Mouse (Mus musculus): ENCODE data around the gene 4931406C07Rik. TPM values are rescaled to one million over a fixed set of nuclear protein-coding genes. Genes with fewer than 3 reads are reported as not detected.
A peak's percentile ranks its signal among the peaks of the same experiment; 100 is the strongest.

4931406C07Rik gene
- total RNA-seq, 2 experiments from 2014 or later = 5.2 to 6.5 TPM

DNA sequence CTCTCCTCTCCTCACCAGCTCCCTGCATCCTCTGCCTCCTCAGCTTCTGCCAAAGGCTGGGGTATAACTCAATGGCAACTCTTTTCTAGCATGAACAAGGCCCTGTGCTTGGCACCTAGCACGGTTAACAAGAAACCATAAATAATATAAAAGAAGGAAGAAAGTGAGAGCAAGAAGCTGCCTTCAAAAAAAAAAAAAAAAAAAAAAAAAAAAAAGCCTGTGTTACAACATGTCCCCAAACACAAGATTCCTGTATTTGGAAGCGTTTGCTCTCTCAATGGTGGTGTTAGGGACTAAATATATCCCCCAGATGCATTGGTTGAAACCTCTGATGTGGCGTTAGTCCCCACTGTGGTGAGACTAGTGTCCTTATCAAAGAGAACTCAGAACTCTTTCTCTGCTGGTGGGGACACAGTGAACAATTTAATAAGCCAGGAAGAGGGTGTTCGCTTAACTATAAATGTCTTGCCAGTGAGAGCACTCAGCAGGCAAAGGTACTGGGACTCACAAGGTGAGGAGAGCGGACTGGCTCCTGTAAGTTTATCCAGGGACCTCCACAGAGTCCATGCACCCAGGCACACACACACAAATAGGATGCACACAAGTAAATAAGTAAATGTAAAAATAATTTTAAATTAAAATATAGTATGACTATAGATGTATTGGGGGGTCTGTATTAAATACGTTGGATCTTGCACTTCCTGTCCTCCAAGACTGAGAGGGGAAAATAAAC is 65.2 kb downstream of the 4931406C07Rik start:
- no peak for ATAC-seq (replicated peaks; ENCODE audit: low FRiP score, low TSS enrichment, poor library complexity, severe bottlenecking)

DNA sequence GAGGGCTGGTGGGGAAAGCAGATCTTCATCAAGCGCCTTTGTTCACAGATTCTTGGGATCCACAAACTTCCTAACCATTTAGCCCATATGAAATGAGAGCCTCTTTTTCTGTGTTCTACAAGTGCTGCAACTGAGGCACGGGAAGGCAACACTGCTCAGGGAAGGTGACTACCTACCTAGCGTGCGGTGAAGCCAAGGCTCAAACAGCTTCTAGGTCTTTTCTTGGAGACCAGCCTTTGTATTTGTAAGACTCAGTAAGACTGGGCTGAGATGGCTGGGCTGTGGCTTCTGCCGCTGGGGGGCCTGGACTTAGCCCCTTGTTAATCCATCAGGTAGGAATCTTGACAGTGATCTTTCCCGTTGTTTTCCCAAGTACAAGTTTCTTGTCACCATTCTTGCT is 66.2 kb downstream of the 4931406C07Rik start:
- no peak for ATAC-seq (replicated peaks; ENCODE audit: low FRiP score, low TSS enrichment, poor library complexity, severe bottlenecking)

DNA sequence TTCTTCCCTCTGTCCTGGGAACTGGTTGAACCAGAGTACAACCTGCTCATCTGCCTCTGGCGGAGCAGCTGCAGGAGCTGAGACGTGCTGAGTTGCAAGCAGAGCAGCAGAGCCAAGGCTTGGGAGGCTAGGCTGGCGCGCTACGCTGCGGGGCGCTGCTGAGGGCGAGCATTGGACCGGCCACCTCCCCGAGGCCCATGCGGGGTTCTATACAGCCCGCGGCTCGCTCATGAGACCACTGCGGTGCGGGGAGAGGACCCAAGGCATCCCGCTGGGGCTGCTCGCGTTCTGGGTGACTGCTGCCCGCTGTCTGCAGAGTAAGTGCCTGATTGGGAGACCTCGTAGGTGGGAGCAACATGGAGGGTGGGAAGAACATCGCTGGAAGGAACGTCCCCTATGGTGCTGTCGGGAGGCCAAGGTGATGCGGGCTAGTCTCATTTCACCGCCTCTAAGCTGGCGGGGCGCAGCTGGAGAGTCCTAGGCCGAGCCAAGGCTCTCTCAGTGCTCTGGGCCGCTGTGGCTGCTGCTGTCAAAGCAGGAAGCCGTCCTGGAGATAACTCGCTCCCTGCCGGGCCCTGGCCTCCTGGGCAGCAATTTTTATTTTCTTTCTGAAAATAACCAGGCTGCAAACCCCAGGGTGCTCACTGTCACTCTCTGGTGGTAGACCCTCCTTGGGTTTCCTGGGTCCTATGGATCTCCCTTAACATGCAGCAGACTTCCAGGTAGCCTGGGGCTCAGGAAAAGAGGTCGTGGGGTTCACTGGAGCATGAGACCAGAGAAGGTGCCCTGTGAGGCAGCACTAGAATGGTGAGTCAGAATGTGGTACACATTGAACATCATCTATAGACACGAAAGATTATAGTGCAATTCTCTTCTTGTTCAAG is 67.0 kb downstream of the 4931406C07Rik start, which contains the start of gene Vstm5:
TSS of gene Vstm5 (plus strand) at position 4 of the 884 bp plus-strand sequence.
- peak; percentile 82 for ATAC-seq (replicated peaks; ENCODE audit: low FRiP score, low TSS enrichment, poor library complexity, severe bottlenecking)

DNA sequence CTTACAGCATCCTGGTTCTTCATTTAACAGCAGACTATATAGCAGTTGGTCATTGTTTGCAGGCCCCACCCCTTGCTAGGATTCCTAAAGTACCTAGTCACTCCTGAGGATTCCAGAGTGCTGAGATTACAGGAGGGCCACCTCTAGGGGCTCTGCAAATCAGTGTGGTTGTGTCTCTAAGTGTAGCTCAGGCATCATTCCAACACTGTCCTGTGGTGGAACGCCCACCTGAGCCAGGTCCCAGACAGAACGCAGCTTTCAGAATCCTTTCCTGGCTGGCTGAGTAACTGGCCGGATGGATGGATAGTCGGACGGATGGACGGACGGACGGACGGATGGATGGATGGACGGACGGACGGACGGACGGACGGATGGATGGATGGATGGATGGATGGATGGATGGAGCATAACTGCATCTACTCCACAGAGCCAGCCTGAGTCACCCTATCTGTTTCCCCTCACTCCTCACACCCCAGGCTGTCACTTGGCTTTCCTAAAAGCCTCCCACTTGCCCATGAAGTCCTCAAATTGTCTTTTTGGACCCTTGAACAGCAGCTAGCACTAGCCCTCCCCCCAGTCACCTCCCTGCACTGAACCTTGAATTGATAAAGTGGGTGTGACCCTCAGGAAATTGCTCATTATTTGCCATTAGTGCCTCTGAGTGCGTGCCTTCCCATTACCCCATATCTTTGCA is 67.8 kb downstream of the 4931406C07Rik start:
- peak; percentile 29 for ATAC-seq (replicated peaks; ENCODE audit: low FRiP score, low TSS enrichment, poor library complexity, severe bottlenecking)

DNA sequence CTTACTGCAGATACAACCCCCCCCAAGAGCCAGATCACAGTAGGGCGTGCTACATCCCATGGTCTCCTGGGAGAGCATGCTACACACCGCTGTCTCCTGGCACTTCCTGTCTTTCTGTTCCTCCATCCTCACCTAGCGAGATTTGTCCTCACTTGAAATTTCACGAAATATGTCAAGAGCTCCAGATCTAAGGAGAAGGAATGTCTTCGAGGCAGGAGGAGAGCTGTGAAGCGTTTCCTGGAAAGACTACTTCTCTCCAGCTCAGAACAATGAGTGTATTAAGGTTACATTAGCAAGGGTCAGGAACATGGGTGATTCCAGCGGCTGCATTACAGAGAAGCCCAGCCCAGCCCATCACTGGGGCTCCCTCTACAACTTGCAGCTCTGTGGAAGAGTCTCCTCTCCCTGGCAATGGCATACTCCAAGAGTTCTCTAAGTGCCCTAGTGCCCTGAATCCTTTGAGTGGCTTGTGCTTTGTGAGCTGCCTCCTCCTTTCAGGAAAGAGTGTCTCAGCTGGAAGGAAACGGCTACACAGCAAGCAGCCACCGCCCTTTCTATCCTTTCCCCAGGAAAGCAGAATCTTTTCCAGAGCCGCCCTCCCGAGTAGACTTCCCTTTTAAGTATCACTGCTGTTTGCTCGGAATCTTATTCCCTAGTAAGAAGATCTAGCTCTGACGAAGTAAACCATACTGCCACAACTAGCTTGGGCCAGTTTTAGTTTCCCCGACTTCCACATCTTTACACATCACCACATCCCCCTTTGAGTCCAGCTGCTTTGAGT is 68.5 kb downstream of the 4931406C07Rik start:
- no peak for ATAC-seq (replicated peaks; ENCODE audit: low FRiP score, low TSS enrichment, poor library complexity, severe bottlenecking)

DNA sequence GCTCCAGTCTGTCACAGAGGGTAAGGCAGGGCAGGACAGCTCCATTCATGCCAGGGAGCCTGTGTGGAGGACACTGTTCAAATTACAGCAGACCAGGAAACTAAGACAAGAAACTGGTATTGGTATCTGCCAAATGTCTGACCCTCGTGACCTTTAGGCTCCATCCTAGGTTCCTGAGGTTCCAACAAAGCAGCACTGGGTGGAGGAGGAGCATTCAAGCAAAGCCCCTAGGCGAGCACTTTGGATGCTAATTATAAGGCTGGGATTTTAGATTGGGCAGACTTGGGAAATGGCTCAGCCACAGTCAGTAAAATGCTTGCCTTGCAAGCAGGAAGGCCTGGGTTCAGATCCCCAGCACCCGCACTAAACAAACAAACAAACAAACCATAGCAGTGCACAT is 70.3 kb downstream of the 4931406C07Rik start:
- ATAC-seq (replicated peaks; ENCODE audit: low FRiP score, low TSS enrichment, poor library complexity, severe bottlenecking) = no peak

DNA sequence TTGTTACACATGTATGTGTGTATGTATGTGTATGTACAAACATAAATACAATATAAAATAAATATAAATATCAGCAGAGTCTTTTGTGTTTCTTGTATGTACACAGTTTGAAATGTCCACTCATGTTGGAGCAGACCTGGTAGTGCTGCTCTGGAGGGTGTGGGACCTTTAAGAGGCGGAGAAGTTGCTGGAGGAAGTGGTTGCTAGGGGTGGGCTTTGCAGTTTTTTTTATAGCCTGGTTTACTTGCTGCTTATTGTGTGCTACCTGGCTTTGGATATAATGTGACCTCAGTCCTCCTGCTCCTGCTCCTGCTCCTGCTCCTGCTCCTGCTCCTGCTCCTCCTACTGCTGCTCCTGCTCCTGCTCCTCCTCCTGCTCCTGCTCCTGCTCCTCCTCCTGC is 72.6 kb downstream of the 4931406C07Rik start:
- no peak for ATAC-seq (replicated peaks; ENCODE audit: low FRiP score, low TSS enrichment, poor library complexity, severe bottlenecking)

Other genes starting within 250 kb of the 4931406C07Rik start
- not detected in 2 replicates for gene Hephl1, start 194.3 kb downstream of the 4931406C07Rik start, total RNA-seq (2014; fragmentation: Nextera tagmentation)
- gene Hephl1, start 194.3 kb downstream of the 4931406C07Rik start, total RNA-seq (2017) = not detected in 2 replicates
- gene Vstm5, start 67.4 kb downstream of the 4931406C07Rik start, total RNA-seq (2014; fragmentation: Nextera tagmentation) = 3.0 and 3.4 TPM in 2 replicates
- 0.88 and 1.5 TPM in 2 replicates for gene Vstm5, start 67.4 kb downstream of the 4931406C07Rik start, total RNA-seq (2017)
- 26.1 and 33.5 TPM in 2 replicates for gene Med17, start 26.5 kb downstream of the 4931406C07Rik start, total RNA-seq (2014; fragmentation: Nextera tagmentation)
- gene Med17, start 26.5 kb downstream of the 4931406C07Rik start, total RNA-seq (2017) = 28.2 and 37.4 TPM in 2 replicates
- gene Taf1d, start 234 bp downstream of the 4931406C07Rik start, total RNA-seq (2014; fragmentation: Nextera tagmentation) = 439 and 454 TPM in 2 replicates
- gene Taf1d, start 234 bp downstream of the 4931406C07Rik start, total RNA-seq (2017) = 1,383 and 1,827 TPM in 2 replicates
- 71.0 and 86.0 TPM in 2 replicates for gene Cep295, start 51.3 kb upstream of the 4931406C07Rik start, total RNA-seq (2014; fragmentation: Nextera tagmentation)
- 45.3 and 66.4 TPM in 2 replicates for gene Cep295, start 51.3 kb upstream of the 4931406C07Rik start, total RNA-seq (2017)
- 20.5 and 23.7 TPM in 2 replicates for gene Smco4, start 187.0 kb upstream of the 4931406C07Rik start, total RNA-seq (2014; fragmentation: Nextera tagmentation)
- gene Smco4, start 187.0 kb upstream of the 4931406C07Rik start, total RNA-seq (2017) = 8.5 and 20.7 TPM in 2 replicates